Mouse (Mus musculus): Measurements from ENCODE around the gene Simc1. TPM values are rescaled to one million over a fixed set of nuclear protein-coding genes. Genes with fewer than 3 reads are reported as not detected.
A peak's percentile ranks its signal among the peaks of the same experiment; 100 is the strongest.
"Not testable (repeated sequence)": the region's sequence is repeated elsewhere in the genome, so short reads cannot be mapped to it uniquely, and the experiment has no call there.

The Simc1 gene
- polyA plus RNA-seq, 1 experiment from 2014 or later, result 19.5 TPM

DNA sequence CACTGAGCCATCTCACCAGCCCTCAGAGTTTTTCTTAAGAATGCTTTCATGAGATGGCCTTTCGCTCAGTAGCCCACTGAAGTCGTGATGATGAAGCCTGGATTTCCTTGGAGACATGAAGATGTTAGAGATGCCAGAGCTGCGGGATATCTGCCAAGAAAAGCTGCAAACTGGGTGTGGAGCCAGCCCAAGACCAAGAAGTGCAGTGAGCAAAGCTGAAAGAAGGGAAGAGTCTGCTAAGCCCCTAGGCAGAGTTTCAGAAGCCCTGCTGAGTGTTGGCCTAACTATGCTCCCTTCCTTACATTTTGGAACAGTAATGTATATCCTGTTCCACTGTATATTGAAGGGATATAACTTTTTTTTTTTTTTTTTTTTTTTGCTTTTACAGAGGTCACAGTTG lies 24.3 kb upstream of the Simc1 start:
- ATAC-seq (ENCODE audit: insufficient read depth, low FRiP score, low TSS enrichment) (no peak), DNase-seq (ENCODE audit: low spot score) (no peak)
- Histone ChIP-seq H3K4me3 (ENCODE audit: low read depth, low read length) (no peak overlapping the region), H3K9me3 (ENCODE audit: control insufficient read depth, low read length) (no peaks in the 10 kb centered on the region), H3K9ac (ENCODE audit: low read length) (no peak overlapping the region), H3K36me3 (ENCODE audit: control insufficient read depth, insufficient read depth, low read length) (no peaks in the 10 kb centered on the region), H3K27me3 (ENCODE audit: control insufficient read depth, insufficient read depth, low read length) (no peaks in the 10 kb centered on the region), H3K27ac (ENCODE audit: low read depth, low read length) (no peak overlapping the region), H3K4me2 (ENCODE audit: low read depth) (no peak overlapping the region), H3K4me1 (ENCODE audit: control insufficient read depth, insufficient read depth, low read length) (no peaks in the 10 kb centered on the region)
- whole genome bisulfite sequencing, result 69% methylated on average over 3 of the region's 3 CpGs

DNA sequence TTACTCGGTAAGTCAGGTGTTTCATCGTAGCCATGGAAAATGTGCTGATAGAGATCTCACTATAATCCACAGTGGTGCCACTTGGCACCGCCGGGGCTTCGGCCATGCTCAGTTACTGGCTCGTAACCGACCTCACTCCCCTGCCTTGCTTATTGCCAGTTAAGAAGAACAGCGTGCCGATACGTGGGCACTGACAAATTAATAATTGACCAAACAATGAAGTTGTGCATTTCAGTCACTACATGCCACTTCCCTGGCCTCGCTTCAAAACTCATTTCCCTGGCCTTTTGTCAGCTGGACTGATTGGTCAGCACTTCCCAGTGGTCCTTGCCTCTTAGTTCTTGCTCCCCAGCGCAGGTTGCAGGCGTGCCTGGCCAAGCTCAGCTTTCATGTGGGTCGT lies 22.1 kb upstream of the Simc1 start:
- no peak overlapping the region for H3K4me3 ChIP-seq (ENCODE audit: low read depth, low read length)
- H3K9me3 ChIP-seq (ENCODE audit: control insufficient read depth, low read length), result no peaks in the 10 kb centered on the region
- no peak for ATAC-seq (ENCODE audit: insufficient read depth, low FRiP score, low TSS enrichment)
- no peaks in the 10 kb centered on the region for H3K36me3 ChIP-seq (ENCODE audit: control insufficient read depth, insufficient read depth, low read length)
- no peaks in the 10 kb centered on the region for H3K4me1 ChIP-seq (ENCODE audit: control insufficient read depth, insufficient read depth, low read length)
- no peak overlapping the region for H3K27ac ChIP-seq (ENCODE audit: low read depth, low read length)
- 85% methylated on average over 14 of the region's 14 CpGs for WGBS
- H3K4me2 ChIP-seq (ENCODE audit: low read depth), result no peak overlapping the region
- no peak overlapping the region for H3K9ac ChIP-seq (ENCODE audit: low read length)
- no peak for DNase-seq (ENCODE audit: low spot score)
- no peaks in the 10 kb centered on the region for H3K27me3 ChIP-seq (ENCODE audit: control insufficient read depth, insufficient read depth, low read length)

DNA sequence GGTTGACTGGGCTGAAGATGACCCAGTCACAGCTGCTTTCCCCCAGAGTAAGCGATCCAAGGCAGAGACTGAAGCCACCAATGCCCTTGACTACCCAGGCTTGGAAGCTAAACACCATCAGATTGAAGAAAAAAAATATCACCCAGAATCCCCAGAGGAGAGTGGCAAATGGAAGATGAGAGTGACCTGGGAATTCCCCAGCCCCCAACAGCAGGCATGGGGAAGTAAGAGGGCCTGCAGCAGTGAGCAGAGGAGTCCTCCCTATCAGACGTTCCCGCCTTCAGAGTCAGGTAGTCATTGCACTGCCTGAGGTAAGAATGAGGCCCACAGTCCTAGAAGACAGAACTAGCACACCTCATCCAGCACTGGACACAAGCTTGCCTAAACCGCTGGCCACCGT lies 13.2 kb upstream of the Simc1 start:
- Histone ChIP-seq H3K9me3 (ENCODE audit: control insufficient read depth, low read length) (no peaks in the 10 kb centered on the region), H3K4me1 (ENCODE audit: control insufficient read depth, insufficient read depth, low read length) (no peaks in the 10 kb centered on the region), H3K4me3 (ENCODE audit: low read depth, low read length) (no peak overlapping the region), H3K36me3 (ENCODE audit: control insufficient read depth, insufficient read depth, low read length) (no peaks in the 10 kb centered on the region), H3K9ac (ENCODE audit: low read length) (no peak overlapping the region), H3K4me2 (ENCODE audit: low read depth) (no peak overlapping the region), H3K27ac (ENCODE audit: low read depth, low read length) (no peak overlapping the region), H3K27me3 (ENCODE audit: control insufficient read depth, insufficient read depth, low read length) (no peaks in the 10 kb centered on the region)
- no peak for DNase-seq (ENCODE audit: low spot score)
- ATAC-seq (ENCODE audit: insufficient read depth, low FRiP score, low TSS enrichment), result no peak
- WGBS, result 79% methylated on average over 5 of the region's 5 CpGs

DNA sequence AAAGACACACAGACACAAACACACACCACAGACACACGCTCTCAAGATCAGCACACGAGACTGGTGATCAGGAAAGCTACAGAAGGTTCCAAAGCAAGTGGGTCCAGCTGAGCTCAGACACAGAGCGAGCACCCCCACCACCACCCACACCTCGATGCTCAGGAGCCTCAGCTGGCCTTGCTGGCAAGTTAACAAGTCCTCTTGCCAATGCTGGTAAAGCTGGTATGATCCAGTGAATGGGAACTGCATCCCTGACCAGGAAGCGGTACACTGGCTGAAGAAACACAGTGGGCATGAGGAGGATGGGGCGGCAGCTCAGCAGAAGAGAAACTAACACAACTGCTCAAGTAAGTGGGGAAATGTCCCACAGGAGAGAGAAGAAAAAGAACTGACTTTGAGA lies 12.2 kb upstream of the Simc1 start:
- H3K9me3 ChIP-seq (ENCODE audit: control insufficient read depth, low read length), result no peaks in the 10 kb centered on the region
- H3K4me2 ChIP-seq (ENCODE audit: low read depth), result no peak overlapping the region
- H3K27ac ChIP-seq (ENCODE audit: low read depth, low read length), result no peak overlapping the region
- no peaks in the 10 kb centered on the region for H3K36me3 ChIP-seq (ENCODE audit: control insufficient read depth, insufficient read depth, low read length)
- no peaks in the 10 kb centered on the region for H3K27me3 ChIP-seq (ENCODE audit: control insufficient read depth, insufficient read depth, low read length)
- ATAC-seq (ENCODE audit: insufficient read depth, low FRiP score, low TSS enrichment), result no peak
- H3K4me1 ChIP-seq (ENCODE audit: control insufficient read depth, insufficient read depth, low read length), result no peaks in the 10 kb centered on the region
- 86% methylated on average over 6 of the region's 6 CpGs for WGBS
- DNase-seq (ENCODE audit: low spot score), result no peak
- no peak overlapping the region for H3K4me3 ChIP-seq (ENCODE audit: low read depth, low read length)
- H3K9ac ChIP-seq (ENCODE audit: low read length), result no peak overlapping the region

DNA sequence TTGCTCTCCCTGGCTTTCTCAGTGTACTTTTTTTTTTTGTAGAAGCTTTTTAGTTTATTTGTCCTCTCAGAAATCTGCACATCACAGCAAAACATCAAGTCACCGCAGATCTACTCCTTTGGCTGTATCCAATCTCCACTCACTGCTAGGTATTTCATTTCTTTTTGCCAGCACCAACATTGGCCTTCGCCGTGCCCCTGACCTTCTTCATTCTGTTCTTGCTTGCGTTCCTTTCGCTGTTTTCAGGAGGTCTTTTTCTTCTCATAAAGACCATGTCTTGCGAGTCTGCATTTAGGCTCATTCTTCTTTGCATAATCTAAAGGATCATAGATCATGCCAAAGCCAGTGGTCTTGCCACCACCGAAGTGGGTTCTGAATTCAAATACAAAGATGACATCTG lies 4.0 kb upstream of the Simc1 start:
- H3K9ac ChIP-seq (ENCODE audit: low read length); H3K4me2 ChIP-seq (ENCODE audit: low read depth); DNase-seq (ENCODE audit: low spot score); H3K4me3 ChIP-seq (ENCODE audit: low read depth, low read length); H3K27me3 ChIP-seq (ENCODE audit: control insufficient read depth, insufficient read depth, low read length); H3K27ac ChIP-seq (ENCODE audit: low read depth, low read length); H3K4me1 ChIP-seq (ENCODE audit: control insufficient read depth, insufficient read depth, low read length); H3K36me3 ChIP-seq (ENCODE audit: control insufficient read depth, insufficient read depth, low read length); H3K9me3 ChIP-seq (ENCODE audit: control insufficient read depth, low read length); ATAC-seq (ENCODE audit: insufficient read depth, low FRiP score, low TSS enrichment): not testable (repeated sequence)
- 93% methylated on average over 7 of the region's 7 CpGs for WGBS

DNA sequence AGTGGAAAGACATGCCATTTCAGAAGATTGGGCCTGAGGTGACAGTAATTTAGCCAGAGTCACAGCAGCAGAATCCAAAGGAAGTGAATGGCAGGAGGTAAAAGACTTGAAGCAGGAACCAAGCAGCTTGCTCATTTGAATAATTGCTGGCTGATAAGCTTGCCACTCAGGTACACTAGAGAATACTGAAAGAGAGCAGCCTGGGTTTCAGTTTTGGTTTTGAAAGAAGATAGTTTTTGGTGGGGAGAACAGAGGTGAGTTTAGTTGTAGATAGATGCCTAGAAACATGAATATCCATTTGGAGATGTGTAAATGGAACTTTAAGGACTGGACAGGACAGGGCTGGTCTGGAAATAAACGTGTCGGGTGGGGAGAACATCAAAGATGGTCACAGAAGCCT lies 2.2 kb upstream of the Simc1 start:
- no peaks in the 10 kb centered on the region for H3K9me3 ChIP-seq (ENCODE audit: control insufficient read depth, low read length)
- ATAC-seq (ENCODE audit: insufficient read depth, low FRiP score, low TSS enrichment), result no peak
- peaks cover 3% of the 10 kb centered on the region for H3K4me1 ChIP-seq (ENCODE audit: control insufficient read depth, insufficient read depth, low read length)
- WGBS, result 65% methylated on average over 2 of the region's 2 CpGs
- DNase-seq (ENCODE audit: low spot score), result no peak
- no peaks in the 10 kb centered on the region for H3K27me3 ChIP-seq (ENCODE audit: control insufficient read depth, insufficient read depth, low read length)
- H3K4me2 ChIP-seq (ENCODE audit: low read depth), result no peak overlapping the region
- H3K4me3 ChIP-seq (ENCODE audit: low read depth, low read length), result no peak overlapping the region
- no peak overlapping the region for H3K9ac ChIP-seq (ENCODE audit: low read length)
- H3K27ac ChIP-seq (ENCODE audit: low read depth, low read length), result no peak overlapping the region
- no peaks in the 10 kb centered on the region for H3K36me3 ChIP-seq (ENCODE audit: control insufficient read depth, insufficient read depth, low read length)

DNA sequence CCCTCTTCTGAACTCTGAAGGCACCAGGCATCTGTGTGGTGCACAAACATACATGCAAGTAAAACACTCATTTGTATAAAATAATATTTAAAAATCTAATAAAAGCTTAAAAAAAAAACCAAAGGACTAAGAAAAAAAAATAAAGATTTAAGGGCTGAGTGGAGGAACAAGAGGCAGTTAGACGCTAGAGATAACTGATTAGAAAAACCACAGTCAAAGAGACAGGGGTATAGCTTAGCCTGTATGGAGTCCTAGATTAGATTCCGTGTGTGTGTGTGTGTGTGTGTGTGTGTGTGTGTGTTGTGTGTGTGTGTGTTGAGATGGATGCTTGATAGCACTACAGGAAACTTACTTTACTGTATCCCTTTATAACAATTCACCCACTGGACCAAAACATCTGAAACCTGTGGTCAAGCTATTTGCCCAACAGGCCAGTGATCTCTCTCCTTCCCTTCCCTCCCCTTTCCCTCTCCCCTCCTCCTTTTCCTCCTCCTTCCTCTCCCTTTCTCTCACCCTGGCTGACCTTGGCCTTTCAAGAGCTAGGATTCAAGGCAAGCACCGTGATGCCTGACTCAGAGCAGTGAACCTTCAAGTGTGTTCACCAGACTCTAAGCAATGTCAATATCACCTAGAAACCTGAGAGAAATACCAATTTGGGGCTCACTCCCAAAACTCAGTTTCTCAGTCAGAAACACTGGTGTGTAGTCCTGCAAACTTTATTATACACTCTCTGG lies 1.5 kb upstream of the Simc1 start:
- Histone ChIP-seq H3K4me2 (ENCODE audit: low read depth) (no peak overlapping the region), H3K9ac (ENCODE audit: low read length) (no peak overlapping the region), H3K4me3 (ENCODE audit: low read depth, low read length) (no peak overlapping the region), H3K36me3 (ENCODE audit: control insufficient read depth, insufficient read depth, low read length) (no peaks in the 10 kb centered on the region), H3K27me3 (ENCODE audit: control insufficient read depth, insufficient read depth, low read length) (no peaks in the 10 kb centered on the region), H3K4me1 (ENCODE audit: control insufficient read depth, insufficient read depth, low read length) (peaks cover 3% of the 10 kb centered on the region), H3K9me3 (ENCODE audit: control insufficient read depth, low read length) (no peaks in the 10 kb centered on the region), H3K27ac (ENCODE audit: low read depth, low read length) (no peak overlapping the region)
- no peak for ATAC-seq (ENCODE audit: insufficient read depth, low FRiP score, low TSS enrichment)
- WGBS, result 69% methylated on average over 3 of the region's 3 CpGs
- DNase-seq (ENCODE audit: low spot score), result no peak

DNA sequence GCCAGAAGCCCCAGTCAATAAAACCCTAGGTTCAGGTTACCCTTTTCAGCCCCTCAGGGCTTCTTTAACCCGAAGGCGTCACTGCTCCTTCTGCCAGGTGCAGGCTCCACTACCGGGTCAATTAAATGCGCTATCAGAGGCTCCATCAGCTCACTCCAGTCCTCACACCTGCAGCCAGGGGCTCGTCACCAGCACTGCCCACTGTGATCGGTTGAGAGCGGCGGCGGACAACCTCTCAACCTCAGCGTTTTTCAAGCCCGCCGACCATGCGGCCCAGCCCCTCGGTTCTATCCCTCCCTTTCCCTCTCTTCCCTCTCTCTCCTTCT lies 338 bp upstream of the Simc1 start:
- Histone ChIP-seq H3K4me1 (ENCODE audit: control insufficient read depth, insufficient read depth, low read length) (peaks cover 3% of the 10 kb centered on the region), H3K27me3 (ENCODE audit: control insufficient read depth, insufficient read depth, low read length) (no peaks in the 10 kb centered on the region), H3K4me2 (ENCODE audit: low read depth) (peak overlapping the region; percentile 65), H3K27ac (ENCODE audit: low read depth, low read length) (no peak overlapping the region), H3K4me3 (ENCODE audit: low read depth, low read length) (peak overlapping the region; percentile 62), H3K9me3 (ENCODE audit: control insufficient read depth, low read length) (no peaks in the 10 kb centered on the region), H3K9ac (ENCODE audit: low read length) (peak overlapping the region; percentile 52), H3K36me3 (ENCODE audit: control insufficient read depth, insufficient read depth, low read length) (no peaks in the 10 kb centered on the region)
- DNase-seq (ENCODE audit: low spot score), result no peak
- ATAC-seq (ENCODE audit: insufficient read depth, low FRiP score, low TSS enrichment), result no peak; the same call in none of the 2 replicates
- WGBS, result under 1% methylated on average over 14 of the region's 14 CpGs

DNA sequence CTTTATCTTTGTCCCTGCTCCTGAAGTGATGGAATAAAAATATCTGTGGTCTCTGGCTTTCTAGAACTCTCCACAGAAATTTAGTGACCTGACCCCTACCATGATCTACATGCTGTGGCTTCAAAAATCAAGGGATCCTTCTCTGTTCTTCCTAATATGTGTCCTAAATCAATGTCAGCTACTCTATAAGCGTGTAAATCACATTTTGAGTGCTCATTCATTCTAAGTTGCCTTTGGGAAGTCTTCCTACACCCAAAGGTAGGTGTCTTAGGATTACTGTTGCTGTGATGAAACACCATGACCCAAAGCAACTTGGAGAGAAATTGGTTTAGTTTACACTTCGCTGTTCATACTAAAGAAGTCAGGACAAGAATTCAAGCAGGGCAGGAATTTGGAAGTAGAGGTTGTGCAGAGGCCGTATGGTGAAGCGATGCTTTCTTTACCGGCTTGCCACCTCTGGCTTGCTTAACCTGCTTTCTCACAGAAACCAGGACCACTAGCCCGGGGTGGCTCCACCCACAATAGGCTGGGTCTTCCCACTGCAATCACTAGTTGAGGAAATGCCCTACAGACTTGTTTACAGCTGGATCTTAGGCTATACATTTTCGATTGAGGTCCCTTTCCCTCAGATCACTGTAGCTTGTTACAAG lies 1.2 kb downstream of the Simc1 start:
- Histone ChIP-seq H3K4me1 (ENCODE audit: control insufficient read depth, insufficient read depth, low read length) (peaks cover 3% of the 10 kb centered on the region), H3K27ac (ENCODE audit: low read depth, low read length) (peak overlapping the region; percentile 74; the same call in 1 of the 2 replicates), H3K27me3 (ENCODE audit: control insufficient read depth, insufficient read depth, low read length) (no peaks in the 10 kb centered on the region), H3K36me3 (ENCODE audit: control insufficient read depth, insufficient read depth, low read length) (no peaks in the 10 kb centered on the region), H3K4me3 (ENCODE audit: low read depth, low read length) (peak overlapping the region; percentile 62), H3K4me2 (ENCODE audit: low read depth) (peak overlapping the region; percentile 65), H3K9me3 (ENCODE audit: control insufficient read depth, low read length) (no peaks in the 10 kb centered on the region), H3K9ac (ENCODE audit: low read length) (peak overlapping the region; percentile 52)
- ATAC-seq (ENCODE audit: insufficient read depth, low FRiP score, low TSS enrichment) (no peak), DNase-seq (ENCODE audit: low spot score) (peak; percentile 19)
- WGBS, result 38% methylated on average over 7 of the region's 7 CpGs

Measured in neural tube, embryonic 11.5 days (tissue).